Mouse (Mus musculus) gastrocnemius, adult 18-20 months (tissue): ENCODE results near the gene Fgf14. TPM values are rescaled to one million over a fixed set of nuclear protein-coding genes. Genes with fewer than 3 reads are reported as not detected.
"Not testable (repeated sequence)": the region's sequence is repeated elsewhere in the genome, so short reads cannot be mapped to it uniquely, and the experiment has no call there.

Source experiments
- DNase-seq: peaks from one replicate; pipeline ENCODE4 v3.0.0; 2021; ENCODE audit warnings: low spot score
- total RNA-seq, 2 experiments: library from RNA; stranded (reverse); gene quantifications; 2 replicates each; pipeline ENCODE4 v1.2.3; 2021

Gene Fgf14
- total RNA-seq, 2 experiments from 2014 or later: not detected

- no peak for DNase-seq
Measured at GRCm38 (mm10) chr14:124485261-124485660, 191.7 kb downstream of the Fgf14 start.

- DNase-seq: no peak
Measured at GRCm38 (mm10) chr14:124474066-124474667, 202.8 kb downstream of the Fgf14 start.

- DNase-seq: no peak
Measured at GRCm38 (mm10) chr14:124470909-124471308, 206.0 kb downstream of the Fgf14 start.

DNA sequence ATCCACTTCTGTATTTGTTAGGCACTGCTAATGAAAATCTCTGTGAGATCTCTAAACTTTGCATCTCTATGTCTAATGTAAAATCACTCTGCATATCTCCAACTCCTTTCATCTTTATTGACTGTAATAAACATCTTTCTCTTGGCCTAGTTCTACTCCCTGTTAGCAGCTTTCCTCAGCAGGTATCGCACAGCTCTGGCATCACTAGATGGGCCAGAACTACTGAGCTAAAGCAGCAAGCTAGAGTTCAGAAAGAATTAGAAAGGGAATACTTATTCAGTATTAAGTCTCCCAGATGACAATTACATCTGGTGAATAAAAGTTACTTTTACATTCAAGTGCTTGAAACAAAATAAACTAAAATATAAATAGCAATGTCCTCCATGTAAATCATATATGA is 221.8 kb downstream of the Fgf14 start:
- DNase-seq: no peak

DNA sequence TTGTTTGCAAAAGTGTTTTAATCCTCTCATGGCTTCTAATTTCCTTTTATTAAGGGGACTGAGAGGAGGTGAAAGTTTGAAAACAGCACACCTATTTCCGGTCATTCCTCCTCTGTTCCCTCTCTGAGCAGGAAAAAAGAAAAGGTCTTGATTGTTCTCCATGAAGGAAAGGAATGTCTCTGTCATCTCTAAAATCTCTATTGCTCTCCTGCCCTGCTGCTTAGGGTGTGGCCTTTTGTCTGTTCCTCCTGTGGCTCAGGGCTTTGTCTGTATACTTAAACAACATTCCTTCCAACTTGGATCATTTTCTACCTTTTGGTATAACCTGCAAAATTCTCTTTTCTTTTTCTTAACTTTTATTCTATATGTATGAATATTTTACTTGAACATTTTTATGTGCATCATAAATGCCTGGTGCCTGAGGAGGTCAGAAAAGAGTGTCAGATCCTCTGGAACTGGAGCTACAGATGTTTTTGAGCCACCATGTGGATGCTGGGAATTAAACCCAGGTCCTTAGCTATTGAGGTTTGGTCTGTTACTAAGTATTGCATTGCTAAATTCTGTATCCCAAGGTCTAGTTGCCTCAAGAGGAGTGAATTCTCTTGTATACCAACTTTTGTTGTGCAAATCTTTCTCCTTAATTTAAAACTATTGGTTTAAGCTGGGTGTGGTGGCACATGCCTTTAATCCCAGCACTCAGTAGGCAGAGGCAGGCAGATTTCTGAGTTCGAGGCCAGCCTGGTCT is 230.7 kb downstream of the Fgf14 start:
- DNase-seq: no peak

GRCm38 (mm10) chr14:124444831-124445230 is 232.1 kb downstream of the Fgf14 start:
- DNase-seq: no peak

GRCm38 (mm10) chr14:124439298-124439697 is 237.6 kb downstream of the Fgf14 start:
- DNase-seq: not testable (repeated sequence)

DNA sequence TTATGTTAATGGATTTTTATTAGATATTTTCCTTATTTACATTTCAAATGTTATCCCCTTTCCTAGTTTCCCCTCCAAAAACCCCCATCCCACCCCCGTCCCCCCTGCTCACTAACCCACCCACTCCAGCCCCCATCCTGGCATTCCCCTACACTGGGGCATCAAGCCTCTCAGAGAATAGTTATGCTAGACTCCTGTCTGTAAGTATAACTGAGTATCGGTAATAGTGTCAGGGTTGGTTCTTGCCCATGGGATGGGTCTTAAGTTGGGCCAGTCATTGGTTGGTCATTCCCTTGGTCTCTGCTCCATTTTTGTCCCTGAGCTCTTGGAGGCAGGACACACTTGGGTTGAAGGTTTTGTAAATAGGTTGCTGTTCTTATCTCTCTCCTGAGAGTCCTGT is 265.0 kb downstream of the Fgf14 start:
- no peak for DNase-seq

GRCm38 (mm10) chr14:124410945-124411344 is 266.0 kb downstream of the Fgf14 start:
- no peak for DNase-seq

DNA sequence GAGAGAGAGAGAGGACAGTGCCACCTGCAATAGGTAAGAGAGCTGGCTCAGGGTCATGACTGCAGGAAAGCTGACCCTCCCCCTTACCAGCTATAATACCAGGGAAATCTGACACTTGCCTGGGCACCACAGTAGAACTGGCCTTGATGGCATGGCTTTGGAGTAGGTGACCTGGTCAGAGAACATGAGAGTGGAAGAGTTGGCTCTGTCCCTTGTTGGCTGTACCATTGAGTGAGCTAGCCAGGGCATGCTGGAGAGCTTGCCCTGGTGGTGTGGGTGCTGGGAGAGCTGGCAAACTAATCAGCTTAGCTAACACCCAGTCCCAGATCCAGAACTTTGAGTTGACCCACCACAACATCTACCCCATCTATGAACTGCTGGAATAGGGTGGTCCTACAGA is 348.5 kb downstream of the Fgf14 start:
- DNase-seq: no peak

GRCm38 (mm10) chr14:124319017-124319718 is 357.8 kb downstream of the Fgf14 start:
- no peak for DNase-seq

DNA sequence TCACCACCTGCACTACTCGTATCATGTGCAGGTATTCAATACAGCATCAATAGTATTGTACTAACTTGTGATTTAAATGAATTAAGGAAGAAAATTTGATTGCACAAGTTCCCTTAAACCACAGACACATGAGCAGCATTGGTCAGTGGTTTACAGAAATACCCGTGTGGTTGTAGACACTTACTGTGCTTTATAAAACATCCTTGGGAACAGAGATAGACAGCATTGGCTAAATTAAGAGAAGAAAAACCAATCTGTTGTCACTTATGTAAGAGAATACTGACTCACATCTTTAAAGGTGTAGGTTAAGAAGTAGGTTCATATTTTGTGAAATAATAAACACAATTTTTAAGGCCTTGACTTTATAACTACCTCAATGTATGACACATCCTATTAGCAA is 361.4 kb downstream of the Fgf14 start:
- no peak for DNase-seq

DNA sequence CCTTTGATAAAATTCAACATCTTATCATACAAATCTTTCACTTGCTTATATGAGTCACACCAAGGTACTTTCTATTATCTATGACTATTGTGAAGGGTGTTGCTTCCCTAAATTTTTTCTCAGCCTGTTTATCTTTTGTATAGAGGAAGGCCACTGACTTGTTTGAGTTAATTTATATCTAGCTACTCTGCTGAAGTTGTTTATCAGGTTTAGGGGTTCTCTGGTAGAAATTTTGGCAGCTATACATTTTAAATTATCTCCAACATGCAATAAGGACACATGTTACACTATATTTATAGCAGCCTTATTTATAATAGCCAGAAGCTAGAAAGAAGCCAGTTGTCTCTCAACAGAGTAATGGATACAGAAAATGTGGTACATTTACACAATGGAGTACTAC is 389.9 kb downstream of the Fgf14 start:
- no peak for DNase-seq

DNA sequence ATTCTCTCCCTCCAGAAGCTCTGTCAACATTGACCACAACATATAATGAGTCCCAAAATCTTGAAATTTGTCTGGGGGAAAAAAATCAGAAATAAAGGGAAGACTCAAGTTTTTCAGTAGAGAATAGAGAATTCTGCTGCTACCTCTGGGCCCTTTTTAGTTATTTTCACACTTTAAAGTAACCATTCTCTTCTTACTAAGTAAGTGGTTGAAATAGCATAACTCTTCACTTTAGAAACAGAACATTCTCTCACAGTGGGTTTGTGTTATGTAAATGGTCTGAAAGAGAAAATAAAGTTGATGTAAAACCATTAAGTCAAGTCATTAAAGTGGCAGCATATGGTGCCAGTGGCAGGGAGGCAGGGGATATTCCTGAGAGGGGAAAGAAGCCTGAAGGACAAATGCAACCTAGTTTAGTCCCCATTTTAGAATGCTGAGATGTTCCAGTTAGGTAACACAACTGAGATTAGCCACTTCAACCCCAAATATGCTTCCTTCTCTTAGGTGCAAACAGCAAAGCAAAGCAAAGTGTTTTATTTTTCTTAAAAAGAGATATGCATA is 398.5 kb downstream of the Fgf14 start:
- no peak for DNase-seq

- DNase-seq: no peak
Measured at GRCm38 (mm10) chr14:124266977-124267376, 409.9 kb downstream of the Fgf14 start.

GRCm38 (mm10) chr14:124264541-124265059 is 412.3 kb downstream of the Fgf14 start:
- no peak for DNase-seq

GRCm38 (mm10) chr14:124263199-124263598 is 413.7 kb downstream of the Fgf14 start:
- DNase-seq: no peak

DNA sequence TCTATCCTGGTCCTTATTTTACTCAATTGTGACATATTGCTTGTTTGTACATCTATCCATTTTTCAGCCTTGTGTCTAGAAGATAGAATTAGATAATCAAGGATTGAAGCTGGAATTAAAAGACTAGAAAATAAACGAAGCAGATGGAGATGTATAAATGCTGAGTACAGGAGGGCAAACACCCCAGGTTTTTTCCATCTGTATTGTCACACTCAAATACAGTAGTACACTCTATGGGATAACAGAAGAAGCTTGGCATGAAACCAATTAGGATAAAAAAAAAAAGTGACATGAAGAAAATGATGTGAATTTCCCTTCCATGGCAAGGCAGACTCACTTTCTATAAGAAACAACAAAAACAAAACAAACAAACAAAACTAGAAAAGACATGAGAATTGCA is 429.4 kb downstream of the Fgf14 start:
- DNase-seq: no peak

DNA sequence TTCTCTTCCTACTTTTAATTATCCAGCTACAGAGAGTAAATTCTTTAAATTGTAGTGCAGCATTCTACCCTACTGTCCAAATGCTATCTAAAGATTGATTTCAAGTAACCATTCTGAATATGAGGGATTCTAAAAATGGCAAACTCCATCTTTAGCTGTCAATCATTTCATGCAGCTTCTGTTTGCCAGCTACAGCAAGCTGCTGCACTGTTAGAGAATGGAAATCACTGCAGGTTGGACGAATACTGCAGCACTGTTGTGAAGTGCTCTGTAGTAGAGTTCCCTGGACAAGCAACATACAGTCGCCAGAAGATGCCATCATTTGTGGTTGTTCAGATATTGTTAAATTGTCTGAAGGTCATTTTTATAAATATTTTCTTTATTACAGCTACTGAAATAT is 453.5 kb downstream of the Fgf14 start:
- no peak for DNase-seq

GRCm38 (mm10) chr14:124222447-124222846 is 454.5 kb downstream of the Fgf14 start:
- no peak for DNase-seq

DNA sequence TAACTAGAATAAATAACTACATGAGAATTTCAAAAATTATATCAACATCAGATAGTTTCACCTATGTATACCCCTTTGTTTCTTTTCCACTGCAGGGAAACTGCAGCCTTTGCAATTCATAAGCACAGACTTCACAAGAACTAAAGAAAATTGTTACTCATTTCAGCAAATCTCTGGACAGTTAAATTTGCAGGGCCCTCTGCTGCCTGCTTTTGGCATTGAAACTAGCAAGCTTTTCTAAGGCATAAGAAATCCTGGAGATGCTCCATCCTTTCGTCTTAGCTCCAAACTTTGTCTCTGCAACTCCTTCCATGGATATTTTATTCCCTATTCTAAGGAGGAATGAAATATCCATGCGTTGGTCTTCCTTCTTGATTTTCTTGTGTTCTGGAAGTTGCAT is 455.9 kb downstream of the Fgf14 start:
- DNase-seq: no peak

GRCm38 (mm10) chr14:124195806-124196205 is 481.1 kb downstream of the Fgf14 start:
- no peak for DNase-seq
